Mouse (Mus musculus): ENCODE results near the gene Rasgrf1. TPM values are rescaled to one million over a fixed set of nuclear protein-coding genes. Genes with fewer than 3 reads are reported as not detected.

Gene Rasgrf1
- polyA plus RNA-seq, 1 experiment from 2014 or later = 0.02 TPM

GRCm38 (mm10) chr9:89953596-89954215 is 44.0 kb downstream of the Rasgrf1 start:
- Histone ChIP-seq H3K4me3 (no peak overlapping the region), H3K9me3 (replicated peaks) (no peaks in the 10 kb centered on the region), H3K36me3 (no peaks in the 10 kb centered on the region), H3K27me3 (ENCODE audit: low read depth, poor library complexity, severe bottlenecking) (no peaks in the 10 kb centered on the region), H3K4me1 (no peaks in the 10 kb centered on the region), H3K27ac (replicated peaks) (no peak overlapping the region)
- DNase-seq (ENCODE audit: low spot score) = no peak
- 92% methylated on average over 22 of the region's 22 CpGs for WGBS

- H3K4me3 ChIP-seq = no peak overlapping the region
- H3K36me3 ChIP-seq = no peaks in the 10 kb centered on the region
- no peaks in the 10 kb centered on the region for H3K4me1 ChIP-seq
- no peak overlapping the region for H3K27ac ChIP-seq (replicated peaks)
- H3K9me3 ChIP-seq (replicated peaks) = no peaks in the 10 kb centered on the region
- WGBS = 83% methylated on average over 8 of the region's 8 CpGs
- H3K27me3 ChIP-seq (ENCODE audit: low read depth, poor library complexity, severe bottlenecking) = no peaks in the 10 kb centered on the region
- peak; percentile 7 for DNase-seq (ENCODE audit: low spot score)
These were observed 45.3 kb downstream of the Rasgrf1 start for GRCm38 (mm10) chr9:89954860-89955479.

- Histone ChIP-seq H3K9me3 (replicated peaks) (no peaks in the 10 kb centered on the region), H3K36me3 (no peaks in the 10 kb centered on the region), H3K4me1 (no peaks in the 10 kb centered on the region), H3K27me3 (ENCODE audit: low read depth, poor library complexity, severe bottlenecking) (no peaks in the 10 kb centered on the region), H3K27ac (replicated peaks) (no peak overlapping the region), H3K4me3 (no peak overlapping the region)
- no peak for DNase-seq (ENCODE audit: low spot score)
- WGBS = 85% methylated on average over 2 of the region's 2 CpGs
These were observed 49.3 kb downstream of the Rasgrf1 start for GRCm38 (mm10) chr9:89958959-89959358.

DNA sequence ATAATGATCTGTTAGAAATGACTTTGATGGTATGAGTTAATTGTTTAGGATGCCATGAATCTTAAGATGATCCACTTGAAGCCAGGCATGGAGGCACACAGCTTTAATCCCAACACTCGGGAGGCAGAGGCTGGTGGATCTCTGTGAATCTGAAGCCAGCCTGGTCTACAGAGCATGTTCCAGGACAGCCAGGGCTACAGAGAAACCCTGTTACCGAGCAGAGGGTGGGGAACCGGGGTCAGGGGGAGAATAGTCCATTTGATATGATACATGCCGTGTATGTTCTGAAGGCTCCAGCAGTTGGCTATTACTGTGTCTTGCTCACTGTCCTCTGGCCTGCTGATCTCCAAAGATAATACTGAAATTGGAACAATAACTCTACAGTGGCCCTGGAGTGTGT is 54.4 kb downstream of the Rasgrf1 start:
- DNase-seq (ENCODE audit: low spot score) = no peak
- H3K27me3 ChIP-seq (ENCODE audit: low read depth, poor library complexity, severe bottlenecking) = no peaks in the 10 kb centered on the region
- no peak overlapping the region for H3K27ac ChIP-seq (replicated peaks)
- H3K9me3 ChIP-seq (replicated peaks) = no peaks in the 10 kb centered on the region
- WGBS = 88% methylated on average over 4 of the region's 4 CpGs
- H3K4me3 ChIP-seq = no peak overlapping the region
- H3K4me1 ChIP-seq = no peaks in the 10 kb centered on the region
- no peaks in the 10 kb centered on the region for H3K36me3 ChIP-seq

GRCm38 (mm10) chr9:89967716-89968115 is 58.0 kb downstream of the Rasgrf1 start:
- Histone ChIP-seq H3K4me3 (no peak overlapping the region), H3K27me3 (ENCODE audit: low read depth, poor library complexity, severe bottlenecking) (no peaks in the 10 kb centered on the region), H3K27ac (replicated peaks) (no peak overlapping the region), H3K4me1 (no peaks in the 10 kb centered on the region), H3K9me3 (replicated peaks) (no peaks in the 10 kb centered on the region), H3K36me3 (no peaks in the 10 kb centered on the region)
- WGBS = 91% methylated on average over 4 of the region's 4 CpGs
- no peak for DNase-seq (ENCODE audit: low spot score)

- Histone ChIP-seq H3K36me3 (no peaks in the 10 kb centered on the region), H3K4me3 (no peak overlapping the region), H3K27ac (replicated peaks) (no peak overlapping the region), H3K27me3 (ENCODE audit: low read depth, poor library complexity, severe bottlenecking) (no peaks in the 10 kb centered on the region), H3K4me1 (no peaks in the 10 kb centered on the region), H3K9me3 (replicated peaks) (no peaks in the 10 kb centered on the region)
- 78% methylated on average over 6 of the region's 6 CpGs for WGBS
- no peak for DNase-seq (ENCODE audit: low spot score)
These were observed 59.2 kb downstream of the Rasgrf1 start for GRCm38 (mm10) chr9:89968836-89969450.

DNA sequence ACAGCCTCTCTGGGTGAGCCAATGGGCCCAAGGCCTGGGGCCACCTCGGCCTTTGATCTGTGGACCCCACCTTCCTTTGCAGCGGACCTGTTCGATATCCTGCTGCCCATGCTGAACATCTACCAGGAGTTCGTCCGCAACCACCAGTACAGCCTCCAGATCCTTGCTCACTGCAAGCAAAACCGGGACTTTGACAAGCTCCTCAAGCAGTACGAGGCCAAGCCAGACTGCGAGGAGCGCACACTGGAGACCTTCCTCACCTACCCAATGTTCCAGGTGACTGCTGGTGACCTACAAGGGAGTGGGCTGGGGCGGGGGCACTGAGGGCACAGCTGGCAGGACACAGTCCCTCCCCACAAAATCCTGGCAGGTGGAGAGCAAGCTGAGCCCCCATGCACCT is 60.6 kb downstream of the Rasgrf1 start:
- DNase-seq (ENCODE audit: low spot score) = no peak
- H3K9me3 ChIP-seq (replicated peaks) = no peaks in the 10 kb centered on the region
- no peak overlapping the region for H3K4me3 ChIP-seq
- H3K27ac ChIP-seq (replicated peaks) = no peak overlapping the region
- H3K36me3 ChIP-seq = no peaks in the 10 kb centered on the region
- no peaks in the 10 kb centered on the region for H3K4me1 ChIP-seq
- WGBS = 90% methylated on average over 10 of the region's 10 CpGs
- H3K27me3 ChIP-seq (ENCODE audit: low read depth, poor library complexity, severe bottlenecking) = no peaks in the 10 kb centered on the region

DNA sequence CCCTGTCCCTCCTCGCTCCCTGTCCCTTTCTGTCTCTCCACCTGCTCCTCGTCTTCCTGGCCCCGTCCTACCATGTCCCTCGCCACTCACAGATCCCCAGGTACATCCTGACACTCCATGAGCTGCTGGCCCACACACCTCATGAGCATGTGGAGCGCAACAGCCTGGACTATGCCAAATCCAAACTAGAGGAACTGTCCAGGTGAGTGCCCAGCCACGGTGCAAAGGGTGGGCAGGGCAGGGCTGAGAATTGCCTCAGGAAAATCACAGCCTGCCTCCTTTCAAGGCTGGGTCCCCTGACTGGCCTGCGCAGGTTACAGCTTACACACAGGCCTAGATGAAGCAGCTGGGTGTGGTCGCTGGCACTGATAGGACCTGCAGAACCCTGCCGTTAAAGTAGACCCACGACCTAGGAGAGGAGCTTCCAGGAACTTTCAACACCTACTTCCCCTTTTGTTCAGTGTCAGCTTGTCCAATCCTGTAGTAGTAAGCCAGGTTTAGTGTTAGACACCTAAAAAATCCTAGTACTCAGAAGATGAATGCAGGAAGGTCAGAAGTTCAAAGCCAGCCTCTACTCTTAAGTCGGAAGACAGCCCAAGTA is 61.3 kb downstream of the Rasgrf1 start:
- Histone ChIP-seq H3K36me3 (no peaks in the 10 kb centered on the region), H3K4me1 (no peaks in the 10 kb centered on the region), H3K27me3 (ENCODE audit: low read depth, poor library complexity, severe bottlenecking) (no peaks in the 10 kb centered on the region), H3K9me3 (replicated peaks) (no peaks in the 10 kb centered on the region), H3K4me3 (no peak overlapping the region), H3K27ac (replicated peaks) (no peak overlapping the region)
- no peak for DNase-seq (ENCODE audit: low spot score)
- whole genome bisulfite sequencing = 83% methylated on average over 11 of the region's 11 CpGs

DNA sequence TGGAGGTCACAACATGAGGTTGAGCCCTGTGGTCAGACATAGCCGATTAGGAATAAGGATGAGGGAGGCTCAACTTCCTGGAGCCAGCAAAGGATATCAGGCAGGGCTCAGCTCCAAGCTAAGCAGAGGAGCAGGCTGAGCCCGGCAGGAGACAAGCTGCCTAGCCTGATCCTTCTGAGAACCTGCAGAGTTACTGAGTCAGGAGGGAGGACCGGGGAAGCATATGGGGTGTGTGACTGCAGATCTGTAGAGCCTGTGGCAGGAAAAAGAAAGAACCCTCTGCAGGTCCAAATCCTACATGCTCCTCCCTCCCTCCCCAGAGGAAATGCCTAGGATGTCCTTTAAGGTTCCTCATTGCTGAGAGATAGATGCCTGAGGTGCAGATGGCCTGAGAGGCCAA is 62.6 kb downstream of the Rasgrf1 start:
- 54% methylated on average over 3 of the region's 3 CpGs for WGBS
- Histone ChIP-seq H3K9me3 (replicated peaks) (no peaks in the 10 kb centered on the region), H3K27me3 (ENCODE audit: low read depth, poor library complexity, severe bottlenecking) (no peaks in the 10 kb centered on the region), H3K27ac (replicated peaks) (no peak overlapping the region), H3K4me1 (no peaks in the 10 kb centered on the region), H3K36me3 (no peaks in the 10 kb centered on the region), H3K4me3 (no peak overlapping the region)
- no peak for DNase-seq (ENCODE audit: low spot score)

DNA sequence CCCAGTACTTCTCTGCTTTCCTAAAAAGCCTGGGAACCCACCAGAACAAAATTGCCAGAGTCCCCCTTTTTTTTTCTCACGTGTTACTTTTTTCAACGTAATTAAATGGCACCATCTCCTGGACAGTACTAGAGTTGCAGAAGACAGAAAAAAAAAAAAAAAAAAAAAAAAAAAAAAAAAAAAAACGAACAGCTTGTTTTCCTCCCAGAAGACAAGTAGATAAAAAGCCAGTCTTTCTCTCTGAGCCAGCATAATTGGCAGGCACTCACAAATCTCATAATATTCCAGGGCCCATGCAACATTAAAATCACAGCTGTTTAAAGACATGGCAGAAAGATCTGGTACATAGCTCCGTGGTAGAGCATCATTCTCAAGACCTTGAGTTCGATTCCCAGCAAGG is 64.1 kb downstream of the Rasgrf1 start:
- DNase-seq (ENCODE audit: low spot score) = no peak
- H3K4me1 ChIP-seq = peaks cover 1% of the 10 kb centered on the region
- H3K36me3 ChIP-seq = no peaks in the 10 kb centered on the region
- WGBS = 36% methylated on average over 5 of the region's 5 CpGs
- no peak overlapping the region for H3K27ac ChIP-seq (replicated peaks)
- H3K9me3 ChIP-seq (replicated peaks) = no peaks in the 10 kb centered on the region
- no peaks in the 10 kb centered on the region for H3K27me3 ChIP-seq (ENCODE audit: low read depth, poor library complexity, severe bottlenecking)
- no peak overlapping the region for H3K4me3 ChIP-seq

GRCm38 (mm10) chr9:89974463-89974931 is 64.8 kb downstream of the Rasgrf1 start:
- 86% methylated on average over 10 of the region's 10 CpGs for WGBS
- Histone ChIP-seq H3K4me1 (peaks cover 7% of the 10 kb centered on the region), H3K4me3 (no peak overlapping the region), H3K9me3 (replicated peaks) (no peaks in the 10 kb centered on the region), H3K27me3 (ENCODE audit: low read depth, poor library complexity, severe bottlenecking) (no peaks in the 10 kb centered on the region), H3K36me3 (no peaks in the 10 kb centered on the region), H3K27ac (replicated peaks) (no peak overlapping the region)
- no peak for DNase-seq (ENCODE audit: low spot score)

- H3K27me3 ChIP-seq (ENCODE audit: low read depth, poor library complexity, severe bottlenecking) = no peaks in the 10 kb centered on the region
- no peaks in the 10 kb centered on the region for H3K36me3 ChIP-seq
- peaks cover 7% of the 10 kb centered on the region for H3K4me1 ChIP-seq
- no peaks in the 10 kb centered on the region for H3K9me3 ChIP-seq (replicated peaks)
- no peak overlapping the region for H3K4me3 ChIP-seq
- DNase-seq (ENCODE audit: low spot score) = no peak
- H3K27ac ChIP-seq (replicated peaks) = no peak overlapping the region
- 69% methylated on average over 6 of the region's 6 CpGs for WGBS
These were observed 66.7 kb downstream of the Rasgrf1 start for GRCm38 (mm10) chr9:89976366-89976940.

GRCm38 (mm10) chr9:89979248-89979647 is 69.5 kb downstream of the Rasgrf1 start:
- Histone ChIP-seq H3K27me3 (ENCODE audit: low read depth, poor library complexity, severe bottlenecking) (no peaks in the 10 kb centered on the region), H3K9me3 (replicated peaks) (no peaks in the 10 kb centered on the region), H3K4me3 (no peak overlapping the region), H3K27ac (replicated peaks) (no peak overlapping the region), H3K4me1 (peaks cover 7% of the 10 kb centered on the region), H3K36me3 (no peaks in the 10 kb centered on the region)
- WGBS = 57% methylated on average over 3 of the region's 3 CpGs
- DNase-seq (ENCODE audit: low spot score) = no peak
